Mouse (Mus musculus): Measurements from ENCODE around the gene Olfr867.

- TF ChIP-seq GATA1 (IDR thresholded peaks at IDR 0.05; ENCODE audit: low read depth, low read length) = no peak
- TF ChIP-seq CTCF (IDR thresholded peaks at IDR 0.05 in 2 of 3, conservative IDR thresholded peaks at IDR 0.05 in 1 of 3; ENCODE audit: control insufficient read depth in 1 of 3, insufficient read depth in 1 of 3, low read depth in 2 of 3, low read length in 3 of 3, poor library complexity in 1 of 3, severe bottlenecking in 1 of 3) = no peak
- TF ChIP-seq CHD1 (IDR thresholded peaks at IDR 0.05; ENCODE audit: low read depth, low read length) = no peak
- TF ChIP-seq EP300 (IDR thresholded peaks at IDR 0.05; ENCODE audit: low read depth in 1 of 2, low read length in 2 of 2) = no peak
- TF ChIP-seq NRF1 (IDR thresholded peaks at IDR 0.05; ENCODE audit: insufficient read depth, low read depth, low read length, poor library complexity, severe bottlenecking) = no peak
- no peak for TF ChIP-seq HCFC1 (IDR thresholded peaks at IDR 0.05; ENCODE audit: low read depth, low read length)
- TF ChIP-seq POLR2A (IDR thresholded peaks at IDR 0.05; ENCODE audit: control insufficient read depth in 1 of 2, insufficient read depth in 1 of 2, low read depth in 1 of 2, low read length in 2 of 2, poor library complexity in 1 of 2) = no peak
Observed at GRCm38 (mm10) chr9:20073523-20074177, 16.3 kb upstream of the Olfr867 start.

Data from MEL (cell line).